Mouse (Mus musculus) left cerebral cortex, adult 18-20 months (tissue): ENCODE results near the gene Zfp740. TPM values are rescaled to one million over a fixed set of nuclear protein-coding genes. Genes with fewer than 3 reads are reported as not detected.
"Not testable (repeated sequence)": the region's sequence is repeated elsewhere in the genome, so short reads cannot be mapped to it uniquely, and the experiment has no call there.

Experiments
- DNase-seq, 2 experiments: peaks; one replicate each; pipeline ENCODE4 v3.0.0; 2021 to 2022; ENCODE audit warnings: low spot score in 2 of 2, mixed read lengths in 1 of 2
- long read RNA-seq, 2 experiments: library from polyadenylated mRNA; stranded (forward); transcript quantifications; one replicate each; pipeline ENCODE4 v2.0.0; 2021
- total RNA-seq, 2 experiments: library from RNA; stranded (reverse); gene quantifications; 2 replicates each; pipeline ENCODE4 v1.2.3; 2021

Gene Zfp740
- 10 to 100 TPM; 71.0 to 71.7 TPM for total RNA-seq
- long read RNA-seq, experiment 1, transcript Zfp740-209 (7 exons, 989 nt) = major isoform, 7 of 34 reads
- long read RNA-seq, experiment 1, partial matches to known transcripts = 5 of 34 reads
- long read RNA-seq, experiment 1, other reads (novel, unspliced or antisense) = 22 of 34 reads
- long read RNA-seq, experiment 2, partial matches to known transcripts = 9 of 20 reads
- long read RNA-seq, experiment 2, other reads (novel, unspliced or antisense) = 11 of 20 reads

GRCm38 (mm10) chr15:102202971-102203834 is at the start of gene Zfp740:
TSS of gene Zfp740 (plus strand) at chr15:102203249.
- peak; percentile 94 to 96 for DNase-seq

GRCm38 (mm10) chr15:102155006-102155405 is 48.0 kb upstream of the Zfp740 start:
- DNase-seq = not testable (repeated sequence)

DNA sequence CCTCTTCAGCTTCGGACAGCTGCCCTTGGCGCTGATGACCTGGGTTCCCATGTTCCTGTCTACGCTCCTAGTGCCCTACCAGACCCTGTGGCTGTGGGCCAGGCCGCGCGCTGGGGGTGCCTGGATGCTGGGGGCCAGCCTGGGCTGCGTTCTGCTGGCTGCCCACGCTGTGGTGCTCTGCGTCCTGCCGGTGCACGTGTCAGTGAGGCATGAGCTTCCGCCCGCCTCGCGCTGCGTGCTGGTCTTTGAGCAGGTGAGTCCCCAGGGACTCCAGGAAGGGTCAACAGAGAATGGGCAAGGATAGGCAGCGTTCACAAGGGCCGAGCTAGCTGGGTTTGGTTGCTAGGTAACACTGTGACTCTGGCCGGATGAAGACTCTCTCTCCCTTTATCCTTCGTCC is 46.2 kb upstream of the Zfp740 start:
- no peak for DNase-seq

GRCm38 (mm10) chr15:102160415-102161060 is 42.5 kb upstream of the Zfp740 start:
- no peak for DNase-seq

DNA sequence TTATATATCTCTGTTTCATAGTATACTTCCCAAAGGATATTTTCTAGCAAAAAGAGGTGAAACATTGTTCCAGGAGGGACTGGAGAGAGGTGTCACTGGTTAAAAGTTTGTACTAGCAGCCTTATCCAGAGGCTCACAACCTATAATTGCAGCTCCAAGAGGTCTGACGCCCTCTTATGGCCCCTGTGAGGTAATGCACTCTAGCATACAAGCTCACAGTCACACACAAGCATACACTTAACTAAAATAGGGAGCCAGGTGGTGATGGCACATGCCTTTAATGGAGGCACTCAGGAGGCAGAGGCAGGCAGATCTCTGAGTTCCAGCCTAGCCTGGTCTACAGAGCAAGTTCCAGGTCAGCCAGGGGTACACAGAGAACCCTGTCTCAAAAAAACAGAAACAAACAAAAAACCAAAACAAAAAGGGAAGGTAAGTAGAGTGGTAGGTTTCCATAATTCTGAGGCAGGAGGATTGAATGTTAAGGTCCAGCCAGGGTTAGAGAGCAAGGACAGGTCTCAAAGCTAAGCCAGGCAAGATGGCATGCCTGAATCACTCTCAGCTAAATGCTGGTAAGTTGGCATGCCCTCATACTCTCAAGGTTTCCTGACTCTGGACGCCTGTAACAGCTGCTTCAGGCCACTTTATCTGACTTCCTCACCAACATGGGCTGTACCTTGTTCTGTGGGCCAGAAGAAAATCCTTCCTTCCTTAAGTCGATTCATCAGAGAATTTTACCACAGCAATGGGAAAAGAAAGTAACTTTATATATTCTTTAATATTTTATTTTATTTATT is 39.0 kb upstream of the Zfp740 start:
- no peak for DNase-seq

DNA sequence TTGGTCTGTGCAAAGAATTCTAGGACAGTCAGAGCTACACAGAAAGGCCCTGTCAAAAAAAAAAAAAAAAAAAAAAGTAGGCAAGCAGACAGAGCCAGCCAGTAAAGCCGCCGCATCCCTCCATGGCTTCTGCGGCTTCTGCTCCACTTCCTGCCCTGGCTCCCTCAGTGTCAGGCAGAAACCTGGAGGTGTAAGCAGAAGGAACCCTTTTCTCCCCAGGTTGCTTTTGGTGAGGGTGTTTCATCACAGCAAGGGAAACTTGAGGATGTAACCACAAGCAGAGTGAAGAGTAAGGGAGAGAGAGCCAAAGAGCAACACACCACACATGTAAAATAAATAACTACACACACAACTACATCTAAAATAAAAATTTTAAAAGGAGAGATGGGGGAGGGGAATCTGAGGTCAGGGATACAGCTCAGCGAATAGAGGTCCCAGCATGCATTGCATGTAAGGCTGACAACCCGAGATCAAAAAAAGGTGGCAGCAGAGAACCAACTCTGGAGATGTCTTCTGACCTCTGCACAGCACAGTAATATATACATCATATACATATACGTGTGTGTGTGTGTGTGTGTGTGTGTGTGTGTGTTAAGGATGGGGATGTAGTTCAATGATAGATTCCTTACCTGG is 37.5 kb upstream of the Zfp740 start:
- no peak for DNase-seq

DNA sequence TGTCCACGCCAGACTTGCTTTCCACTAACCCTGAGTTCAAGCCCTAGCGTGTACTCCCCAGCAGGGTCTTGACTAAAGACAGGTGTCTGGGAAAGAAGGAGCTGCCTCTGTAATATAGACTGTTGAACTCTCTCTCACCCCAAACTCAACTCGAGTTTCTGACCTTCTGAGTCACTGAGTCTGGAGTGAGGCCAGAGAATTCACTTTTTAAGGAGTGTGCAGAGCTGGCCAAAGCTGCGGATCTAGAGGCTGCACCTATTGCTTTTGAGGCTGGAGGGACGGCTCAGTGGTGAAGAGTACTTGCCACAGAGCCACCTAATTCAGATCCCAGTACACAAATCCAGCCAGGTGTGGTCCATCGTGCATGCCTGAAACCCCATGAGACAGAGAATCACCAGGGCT is 35.4 kb upstream of the Zfp740 start:
- no peak for DNase-seq

GRCm38 (mm10) chr15:102169064-102169463 is 34.0 kb upstream of the Zfp740 start:
- DNase-seq = no peak

DNA sequence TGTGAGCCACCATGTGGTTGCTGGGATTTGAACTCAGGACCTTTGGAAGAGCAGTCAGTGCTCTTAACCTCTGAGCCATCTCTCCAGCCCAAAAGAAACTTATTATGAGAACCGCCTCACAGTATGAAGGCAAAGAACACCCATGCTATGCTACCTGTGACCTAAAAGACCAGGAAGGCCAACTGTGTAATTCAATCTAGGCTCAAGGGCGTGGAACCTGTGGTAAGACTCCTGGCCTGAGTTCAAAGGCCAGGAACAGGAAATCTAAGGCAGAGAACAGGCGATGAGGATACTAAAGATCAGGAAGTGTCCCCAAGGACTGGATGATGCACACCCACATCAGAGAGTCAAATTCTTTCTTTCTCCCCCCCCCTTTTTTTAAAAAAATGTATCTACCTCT is 29.5 kb upstream of the Zfp740 start:
- DNase-seq = no peak

DNA sequence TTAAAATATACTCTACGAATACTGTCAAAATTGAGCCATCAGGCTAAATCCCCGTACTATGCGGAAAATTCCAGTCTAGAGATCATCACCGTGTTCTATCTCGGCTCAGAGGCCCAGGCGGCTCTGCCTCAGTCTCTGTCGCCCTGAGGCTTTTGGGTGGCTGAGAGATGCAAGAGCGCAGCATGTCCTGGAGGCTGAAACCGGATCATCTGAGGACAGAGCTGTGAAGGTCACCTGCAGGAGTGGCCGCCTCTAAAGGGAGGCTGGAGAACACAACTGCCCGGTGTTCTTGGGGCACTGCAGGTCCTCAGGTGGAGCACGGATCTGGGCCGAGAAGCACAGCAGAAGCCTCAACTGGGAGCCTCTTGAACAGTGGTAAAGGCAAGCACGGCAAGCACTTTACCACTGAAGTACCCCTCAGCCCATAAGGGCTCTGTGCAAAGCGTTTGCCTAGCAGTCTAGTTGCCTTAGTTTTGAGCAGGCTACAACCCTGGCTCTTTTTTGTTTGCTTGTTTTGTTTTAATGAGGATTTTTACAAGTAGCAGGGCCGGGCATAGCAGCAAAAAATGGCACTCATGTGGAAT is 27.2 kb upstream of the Zfp740 start:
- no peak for DNase-seq

- DNase-seq = no peak
These were observed 26.3 kb upstream of the Zfp740 start for GRCm38 (mm10) chr15:102176571-102177316.

DNA sequence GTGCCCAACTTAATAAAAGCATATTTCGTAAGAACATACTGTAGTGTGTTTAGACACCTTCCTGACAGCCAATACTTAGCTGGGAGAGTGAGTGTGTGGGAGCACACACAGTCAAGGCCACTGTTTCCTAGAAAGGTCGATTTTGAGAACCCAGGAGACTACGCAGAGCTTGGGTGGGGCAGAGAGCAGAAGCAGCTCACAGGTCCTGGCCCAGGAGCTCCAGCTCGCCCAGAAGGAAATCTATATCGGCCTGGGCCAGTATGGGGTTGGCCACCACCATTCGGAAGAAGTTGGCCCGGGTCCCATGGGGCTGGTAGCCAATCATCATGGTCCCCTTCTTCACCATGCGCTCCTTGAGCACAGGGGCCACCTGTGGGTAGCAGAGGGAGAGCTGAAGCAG is 25.6 kb upstream of the Zfp740 start:
- DNase-seq = no peak

DNA sequence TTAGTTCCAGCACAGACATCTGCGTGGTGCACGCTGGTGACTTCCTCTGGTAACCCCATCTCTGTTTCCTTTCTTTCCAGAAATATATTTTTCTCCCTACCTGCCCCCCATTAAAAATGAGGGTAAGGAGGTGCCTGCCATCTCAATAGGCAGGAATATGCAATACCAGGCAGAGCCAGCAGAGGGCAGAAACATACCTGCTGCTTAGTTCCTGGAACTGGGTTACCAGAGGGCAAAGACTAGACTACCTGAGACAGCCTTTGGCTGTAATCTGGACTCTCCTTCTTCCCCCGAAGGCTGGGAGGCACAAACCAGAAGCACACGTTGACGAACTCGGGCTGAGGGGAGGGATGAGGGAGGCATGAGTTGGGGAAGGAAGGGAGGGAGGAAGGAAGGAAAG is 24.8 kb upstream of the Zfp740 start:
- peak; percentile 72 to 89 for DNase-seq

DNA sequence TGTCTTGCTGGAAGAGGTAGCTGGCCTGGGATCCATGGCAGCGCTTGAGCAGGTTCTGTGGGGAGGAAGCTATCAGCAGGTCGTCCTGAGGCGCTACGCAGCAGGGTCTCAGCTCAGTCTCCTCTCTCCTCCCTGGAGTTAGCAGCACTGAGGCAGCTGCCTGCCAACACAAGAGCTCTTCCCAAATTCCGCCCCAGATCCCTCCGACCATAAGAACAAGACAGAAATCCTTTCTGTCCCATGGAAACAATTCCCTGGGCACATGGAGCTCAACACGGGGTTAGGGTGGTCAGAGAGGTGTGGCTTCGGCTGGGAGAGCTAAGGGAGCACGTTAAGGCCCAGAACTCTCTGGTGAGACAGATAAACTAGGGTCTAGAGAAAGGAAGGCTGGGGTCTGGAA is 23.9 kb upstream of the Zfp740 start:
- no peak for DNase-seq

DNA sequence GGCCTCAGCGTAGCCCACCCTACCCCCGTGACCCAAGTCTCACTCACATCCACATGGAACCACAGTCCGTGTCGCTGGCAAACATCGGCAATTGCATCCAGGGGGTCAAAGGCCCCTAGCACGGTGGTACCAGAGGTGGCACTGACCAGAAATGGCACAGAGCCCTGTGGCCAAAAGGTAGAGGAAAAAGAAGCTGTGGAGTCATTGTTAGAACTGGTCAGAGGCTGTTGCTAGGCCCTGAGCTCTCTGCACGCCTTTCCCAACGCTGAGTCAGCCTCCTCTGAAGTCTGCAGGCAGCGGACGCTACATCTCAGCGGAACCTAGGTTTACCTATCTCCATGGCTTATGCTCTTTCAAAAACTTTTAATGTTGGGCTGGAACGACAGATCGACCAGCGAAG is 23.1 kb upstream of the Zfp740 start:
- no peak for DNase-seq

DNA sequence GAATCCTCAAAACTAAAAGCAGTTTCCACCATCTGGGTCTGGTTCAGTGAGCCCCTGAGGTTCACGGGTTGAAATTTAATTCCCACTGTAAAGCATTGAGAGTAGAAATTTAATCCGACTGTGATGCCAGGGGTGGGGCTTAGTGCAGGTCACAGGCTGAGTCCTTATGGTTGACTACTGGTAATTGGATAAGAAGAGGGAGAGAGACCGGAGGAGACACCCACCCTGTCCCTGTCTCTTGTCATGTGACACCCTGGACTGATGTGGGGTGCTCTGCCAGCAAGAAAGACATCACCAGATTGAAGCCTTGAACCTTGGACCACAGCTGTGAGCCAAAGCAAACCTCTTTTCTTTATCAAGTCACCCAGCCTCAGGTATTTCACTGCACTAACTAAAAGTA is 20.0 kb upstream of the Zfp740 start:
- no peak for DNase-seq

- no peak for DNase-seq
These were observed 16.8 kb upstream of the Zfp740 start for GRCm38 (mm10) chr15:102186239-102186638.

DNA sequence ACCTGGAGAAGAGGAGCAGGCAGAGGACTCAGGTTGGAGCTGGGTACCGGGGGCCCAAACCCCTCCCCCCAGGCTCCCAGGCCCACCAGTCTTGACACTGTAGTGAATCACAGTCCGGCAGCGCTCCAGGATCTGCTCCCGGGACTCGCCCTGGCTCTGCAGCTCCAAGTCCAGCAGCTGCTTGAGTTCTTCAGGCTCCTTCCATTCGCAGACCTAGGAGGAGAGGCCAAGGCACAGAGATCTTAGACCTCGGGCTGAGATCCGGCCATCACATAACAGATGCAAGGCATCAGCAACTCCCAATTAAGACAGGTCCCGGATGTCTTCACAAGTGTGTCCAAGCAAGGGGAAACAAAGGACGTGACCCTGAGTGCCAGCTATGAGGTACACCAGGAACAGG is 15.0 kb upstream of the Zfp740 start:
- no peak for DNase-seq

DNA sequence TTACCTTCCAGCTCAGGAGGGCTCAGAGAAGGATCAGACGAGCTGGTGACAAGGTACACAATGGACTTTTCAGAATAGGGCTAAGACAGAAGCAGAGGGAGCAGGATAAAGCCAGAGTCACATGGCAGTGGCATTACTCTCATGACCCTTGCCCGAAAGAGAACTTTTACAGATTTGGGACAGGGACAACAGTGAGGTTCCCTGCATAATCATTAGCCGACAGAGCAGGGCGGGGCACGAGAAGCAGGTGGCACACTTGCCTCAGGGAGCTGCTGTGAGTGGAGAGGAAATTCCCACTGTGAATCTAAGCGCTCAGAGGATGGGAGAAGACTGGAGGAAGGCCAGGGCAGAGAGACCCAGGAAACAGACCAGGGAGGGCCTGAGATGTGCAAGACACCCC is 14.2 kb upstream of the Zfp740 start:
- DNase-seq = no peak

- no peak for DNase-seq
These were observed 11.3 kb upstream of the Zfp740 start for GRCm38 (mm10) chr15:102191699-102192098.
